Mouse (Mus musculus) urinary bladder, adult 18-20 months (tissue): ENCODE results near the gene Rdh8.

Source experiments
- DNase-seq, 2 experiments: peaks; one replicate each; pipeline ENCODE4 v3.0.0; 2022; ENCODE audit warnings: low spot score in 2 of 2, mixed read lengths in 2 of 2

Rdh8 gene

GRCm38 (mm10) chr9:20837184-20837947, 19.1 kb downstream of the Rdh8 start:
- DNase-seq: no peak

- DNase-seq: no peak
Observed at GRCm38 (mm10) chr9:20838931-20839330, 20.6 kb downstream of the Rdh8 start.

DNA sequence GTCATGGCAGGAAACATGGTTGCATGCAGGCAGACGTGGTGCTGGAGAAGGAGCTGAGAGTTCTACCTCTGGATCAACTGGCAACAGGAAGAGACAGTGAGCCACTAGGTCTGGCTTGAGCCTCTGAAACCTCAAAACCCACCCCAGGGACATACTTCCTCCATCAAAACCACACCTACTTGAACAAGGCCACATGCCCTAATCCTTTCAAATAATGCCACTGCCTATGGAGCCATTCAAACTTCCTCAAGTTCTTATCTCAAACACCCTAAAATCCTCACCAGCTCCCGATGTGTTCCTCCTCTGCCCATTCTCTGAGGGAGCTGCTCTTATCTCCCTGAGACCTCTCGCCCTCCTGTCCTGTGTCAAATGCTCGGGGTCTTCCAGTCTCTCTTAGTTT, 23.9 kb downstream of the Rdh8 start:
- no peak for DNase-seq

GRCm38 (mm10) chr9:20842670-20843069, 24.4 kb downstream of the Rdh8 start:
- no peak for DNase-seq

GRCm38 (mm10) chr9:20850179-20850578, 31.9 kb downstream of the Rdh8 start:
- no peak for DNase-seq

GRCm38 (mm10) chr9:20857131-20857530, 38.8 kb downstream of the Rdh8 start:
- DNase-seq: no peak

GRCm38 (mm10) chr9:20859926-20860325, 41.6 kb downstream of the Rdh8 start:
- DNase-seq: no peak

GRCm38 (mm10) chr9:20861821-20862220, 43.5 kb downstream of the Rdh8 start:
- DNase-seq: no peak

- DNase-seq: no peak
Observed at GRCm38 (mm10) chr9:20862225-20862624, 43.9 kb downstream of the Rdh8 start.

DNA sequence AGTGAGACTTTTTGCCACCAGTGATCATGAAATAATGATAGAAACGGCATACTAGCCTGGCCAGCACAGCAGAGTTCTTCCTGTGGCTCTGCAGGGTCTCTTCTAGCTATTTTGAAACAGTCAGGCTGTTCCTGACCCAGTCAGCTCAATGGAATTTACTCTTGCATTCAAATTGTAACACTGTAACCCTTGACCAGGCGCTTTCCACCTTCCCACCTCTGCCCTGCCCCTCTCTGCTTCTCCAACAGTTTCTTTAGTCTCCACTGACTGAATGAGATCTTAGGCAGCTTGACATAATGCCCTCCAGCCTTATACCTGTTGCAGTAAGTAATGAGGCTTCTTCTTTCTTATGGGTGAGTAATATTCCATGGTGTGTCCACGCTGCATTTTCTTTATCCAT, 48.6 kb downstream of the Rdh8 start:
- no peak for DNase-seq

DNA sequence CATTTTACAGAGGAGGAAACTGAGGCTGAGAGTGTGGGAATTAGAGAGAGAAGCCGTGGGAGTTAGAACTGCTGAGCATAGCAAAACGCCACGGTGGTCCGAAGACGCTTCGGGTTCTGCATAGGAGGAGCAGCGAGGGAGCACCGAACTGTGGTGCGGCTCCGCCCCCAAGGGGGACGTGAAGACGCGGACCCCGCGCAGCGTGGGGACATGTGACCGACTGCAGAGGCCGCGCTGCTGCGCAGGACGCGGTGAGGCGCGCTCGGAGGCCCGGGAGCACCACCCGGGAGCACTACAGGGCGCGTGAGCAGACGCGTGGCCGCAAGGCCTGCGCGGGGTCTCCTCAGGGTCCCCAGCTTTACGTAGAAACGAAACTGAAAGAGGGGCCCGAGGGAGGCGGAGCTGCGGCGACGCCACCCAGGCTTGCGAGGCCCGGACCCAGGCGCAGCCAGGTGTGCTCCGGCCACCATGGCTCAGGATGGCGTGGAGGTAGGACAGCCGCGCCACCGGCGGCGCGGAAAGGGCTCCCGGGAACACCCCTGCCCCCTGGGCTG, 50.2 kb downstream of the Rdh8 start, which contains the start of gene A230050P20Rik:
Gene A230050P20Rik (plus strand): TSS at position 195 of the 554 bp plus-strand sequence.
- peak in 1 of 2 experiments; percentile 50 for DNase-seq

GRCm38 (mm10) chr9:20869246-20869645, 50.9 kb downstream of the Rdh8 start:
- no peak for DNase-seq

DNA sequence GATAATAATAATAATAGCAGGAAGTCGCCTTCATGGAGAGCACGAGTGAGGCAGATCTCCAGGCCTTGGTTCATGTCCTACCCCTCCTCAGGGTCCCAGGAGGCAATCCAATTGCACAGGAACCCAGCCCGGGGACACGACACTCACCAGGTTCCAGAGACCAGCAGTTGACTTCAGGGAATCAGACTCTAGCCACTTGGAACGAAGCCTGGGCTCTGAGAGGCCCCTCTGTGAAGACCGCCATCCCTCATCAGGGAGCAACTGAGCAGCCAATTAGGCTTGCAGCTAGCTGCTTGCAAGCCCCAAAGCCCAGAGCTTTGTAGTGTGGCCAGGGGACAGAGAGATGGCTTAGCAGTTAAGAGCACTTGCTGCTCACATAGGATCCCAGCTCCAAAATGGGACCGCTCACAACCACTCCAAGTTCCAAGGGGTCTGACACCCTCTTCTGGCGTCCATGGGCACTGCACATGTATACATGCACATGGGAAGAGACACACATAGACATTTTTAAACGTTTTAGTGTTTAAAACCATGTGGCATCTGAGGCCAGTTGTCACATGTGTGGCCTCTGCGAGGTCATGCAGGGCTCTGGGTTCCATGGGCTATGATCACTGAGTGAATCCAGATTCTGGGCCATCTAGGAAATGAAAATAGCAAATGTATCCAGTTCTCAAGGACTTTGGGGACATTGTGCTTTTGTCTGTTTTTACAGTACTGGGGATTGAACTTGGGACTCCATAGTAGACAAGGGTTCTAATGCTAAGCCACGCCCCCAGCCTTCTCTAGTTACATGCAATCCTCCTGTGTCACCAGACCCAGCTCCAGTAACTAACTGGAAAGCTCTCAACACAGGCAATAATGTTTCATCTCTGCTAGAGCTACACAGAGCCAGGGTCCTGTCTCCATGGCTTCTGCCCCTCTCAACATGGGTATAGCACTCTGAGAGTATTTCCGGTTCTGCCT, 52.2 kb downstream of the Rdh8 start:
- no peak for DNase-seq

- no peak for DNase-seq
Observed at GRCm38 (mm10) chr9:20872991-20873390, 54.7 kb downstream of the Rdh8 start.

DNA sequence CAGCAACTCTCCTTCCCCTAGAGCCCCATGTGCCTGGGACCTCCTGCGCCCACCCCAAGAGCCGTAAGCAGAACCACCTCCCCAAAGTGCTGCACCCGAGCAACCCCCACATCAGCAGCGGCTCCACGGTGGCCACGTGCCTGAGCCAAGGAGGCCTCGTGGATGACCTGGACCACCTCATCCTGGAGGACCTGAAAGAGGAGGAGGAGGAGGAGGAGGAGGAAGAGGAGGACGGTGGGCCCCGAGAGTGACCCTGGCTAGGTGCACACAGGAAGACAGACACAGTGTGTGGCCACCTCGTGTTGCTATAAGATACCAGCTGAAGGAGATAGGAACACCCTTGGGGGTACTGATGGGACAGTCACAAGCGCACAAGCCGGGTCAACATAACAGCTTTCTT, 55.2 kb downstream of the Rdh8 start:
- DNase-seq: no peak

DNA sequence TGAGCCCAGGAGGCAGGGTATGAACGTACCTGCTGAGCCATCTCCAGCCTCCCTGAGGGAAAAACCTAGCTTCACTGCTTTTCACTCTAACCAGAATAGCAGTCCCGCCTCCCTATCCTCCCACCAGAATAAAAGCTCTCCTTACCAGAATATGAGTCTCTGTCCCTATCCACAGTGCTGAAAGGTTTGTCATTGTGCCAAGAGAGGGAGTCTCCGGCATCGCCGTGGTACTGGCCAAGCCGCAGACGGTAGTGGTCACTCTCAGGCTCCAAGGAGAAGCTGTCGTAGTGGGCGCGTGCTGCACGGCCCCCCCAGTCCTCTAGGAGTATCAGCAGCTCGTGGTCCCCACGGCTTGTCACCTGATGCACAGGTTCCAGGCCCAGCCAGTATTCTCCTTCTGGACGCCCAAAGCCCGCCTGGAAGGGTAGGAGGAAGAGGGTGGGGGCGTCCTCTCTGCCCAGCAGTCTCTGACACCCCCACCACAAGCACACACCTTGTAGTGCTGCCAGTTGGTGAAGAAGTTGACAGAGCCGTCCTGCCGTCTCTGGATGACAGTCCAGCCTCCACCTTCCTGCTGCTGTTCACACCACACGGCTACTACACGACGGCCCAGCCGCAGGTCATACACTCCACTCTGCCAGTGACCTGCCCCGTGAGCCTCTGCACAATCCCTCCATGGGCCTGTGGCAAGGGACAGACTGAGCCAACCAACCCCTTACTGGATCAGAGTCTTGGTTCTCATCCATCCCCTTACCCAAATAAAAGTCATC, 56.9 kb downstream of the Rdh8 start:
- DNase-seq: no peak
